Mouse (Mus musculus): ENCODE data around the gene Cfap61. TPM values are rescaled to one million over a fixed set of nuclear protein-coding genes. Genes with fewer than 3 reads are reported as not detected.

The Cfap61 gene
- polyA plus RNA-seq, 1 experiment from 2014 or later: 1.9 TPM

DNA sequence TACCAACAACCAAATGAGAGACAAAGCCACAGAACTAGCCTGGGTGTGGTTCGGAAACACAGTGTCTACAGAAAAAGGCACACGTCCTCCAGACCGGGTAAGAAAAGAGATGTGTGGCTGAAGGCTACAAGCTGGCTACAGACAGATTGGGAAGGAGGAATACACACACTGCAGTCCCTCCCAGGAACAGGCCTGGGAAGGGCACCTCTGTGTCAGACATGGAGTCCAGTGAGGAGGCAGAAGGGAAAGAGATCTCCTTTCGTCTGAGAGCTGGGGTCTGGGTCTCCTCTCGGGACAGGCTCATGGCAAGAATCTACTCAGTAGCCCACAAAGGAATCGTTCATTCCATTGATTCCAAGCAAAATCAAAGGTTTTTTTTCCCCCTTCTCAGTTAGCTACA is 170.8 kb downstream of the Cfap61 start:
- Histone ChIP-seq H3K4me1 (peaks cover 15% of the 10 kb centered on the region; the same call in 1 of the 2 replicates), H3K9ac (replicated peaks) (no peak overlapping the region), H3K4me2 (replicated peaks) (no peak overlapping the region), H3K9me3 (no peaks in the 10 kb centered on the region), H3K36me3 (no peaks in the 10 kb centered on the region), H3K27ac (replicated peaks) (no peak overlapping the region), H3K27me3 (no peaks in the 10 kb centered on the region; the same call in 1 of the 2 replicates), H3K4me3 (no peak overlapping the region)
- WGBS: 78% methylated on average over 6 of the region's 6 CpGs
- no peak for ATAC-seq (ENCODE audit: low FRiP score, low read depth)

- 90% methylated on average over 4 of the region's 4 CpGs for WGBS
- no peaks in the 10 kb centered on the region for H3K36me3 ChIP-seq
- H3K4me1 ChIP-seq: peaks cover 15% of the 10 kb centered on the region; the same call in 1 of the 2 replicates
- no peak overlapping the region for H3K4me2 ChIP-seq (replicated peaks)
- no peak overlapping the region for H3K27ac ChIP-seq (replicated peaks)
- no peaks in the 10 kb centered on the region for H3K9me3 ChIP-seq
- H3K9ac ChIP-seq (replicated peaks): no peak overlapping the region
- ATAC-seq (ENCODE audit: low FRiP score, low read depth): no peak
- no peak overlapping the region for H3K4me3 ChIP-seq
- H3K27me3 ChIP-seq: no peaks in the 10 kb centered on the region; the same call in 1 of the 2 replicates
Observed at GRCm38 (mm10) chr2:146107980-146108379, 173.4 kb downstream of the Cfap61 start.

DNA sequence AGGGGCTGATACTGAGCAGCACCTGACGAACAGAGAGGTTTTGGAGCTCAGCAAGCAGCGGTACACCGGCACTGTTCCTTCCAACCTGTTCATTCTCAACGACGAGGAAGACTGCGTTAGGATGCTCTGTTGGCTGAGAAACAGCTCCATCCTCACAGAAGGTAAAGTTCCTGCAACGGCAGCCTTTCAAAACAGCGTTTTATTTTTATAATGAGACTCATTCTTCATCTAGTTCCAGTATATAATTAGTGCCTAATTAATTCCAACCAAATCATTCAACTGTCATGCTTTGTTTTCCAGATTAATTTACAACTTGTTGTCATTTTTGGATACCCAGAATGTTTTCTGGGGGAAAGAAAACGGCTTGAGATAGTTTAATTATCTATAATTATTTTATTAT is 175.3 kb downstream of the Cfap61 start:
- ATAC-seq (ENCODE audit: low FRiP score, low read depth): no peak
- no peak overlapping the region for H3K4me3 ChIP-seq
- no peaks in the 10 kb centered on the region for H3K36me3 ChIP-seq
- no peaks in the 10 kb centered on the region; the same call in 1 of the 2 replicates for H3K27me3 ChIP-seq
- 84% methylated on average over 9 of the region's 9 CpGs for WGBS
- no peak overlapping the region for H3K9ac ChIP-seq (replicated peaks)
- no peaks in the 10 kb centered on the region for H3K9me3 ChIP-seq
- peaks cover 10% of the 10 kb centered on the region; the same call in 1 of the 2 replicates for H3K4me1 ChIP-seq
- no peak overlapping the region for H3K4me2 ChIP-seq (replicated peaks)
- no peak overlapping the region for H3K27ac ChIP-seq (replicated peaks)

GRCm38 (mm10) chr2:146116282-146116681 is 181.7 kb downstream of the Cfap61 start:
- WGBS: 89% methylated on average over 6 of the region's 6 CpGs
- Histone ChIP-seq H3K36me3 (no peaks in the 10 kb centered on the region), H3K27ac (replicated peaks) (no peak overlapping the region), H3K9ac (replicated peaks) (no peak overlapping the region), H3K9me3 (no peaks in the 10 kb centered on the region), H3K27me3 (no peaks in the 10 kb centered on the region), H3K4me2 (replicated peaks) (no peak overlapping the region), H3K4me3 (no peak overlapping the region), H3K4me1 (peaks cover 18% of the 10 kb centered on the region)
- ATAC-seq (ENCODE audit: low FRiP score, low read depth): no peak

DNA sequence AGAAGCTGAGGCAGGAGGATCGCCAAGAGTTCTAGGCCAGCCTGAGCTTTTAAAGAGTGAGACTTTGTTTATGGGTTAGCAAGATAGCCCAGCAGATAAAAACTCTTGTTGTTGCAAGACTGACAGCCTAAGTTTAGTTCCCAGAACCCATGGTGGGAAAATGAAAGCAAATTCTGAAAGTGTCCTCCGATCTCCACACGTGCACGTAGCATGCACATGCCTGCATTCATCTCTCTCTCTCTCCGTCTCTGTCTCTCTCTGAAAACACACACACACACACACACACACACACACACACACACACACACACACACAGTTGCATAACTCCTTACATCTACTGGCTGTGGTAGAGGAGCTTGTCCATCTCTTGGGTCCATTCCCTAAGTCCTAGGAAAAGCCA is 182.1 kb downstream of the Cfap61 start:
- Histone ChIP-seq H3K9ac (replicated peaks) (no peak overlapping the region), H3K36me3 (no peaks in the 10 kb centered on the region), H3K27ac (replicated peaks) (no peak overlapping the region), H3K9me3 (no peaks in the 10 kb centered on the region), H3K27me3 (no peaks in the 10 kb centered on the region), H3K4me1 (peaks cover 18% of the 10 kb centered on the region), H3K4me2 (replicated peaks) (no peak overlapping the region), H3K4me3 (no peak overlapping the region)
- WGBS: 94% methylated on average over 5 of the region's 5 CpGs
- ATAC-seq (ENCODE audit: low FRiP score, low read depth): no peak

- no peaks in the 10 kb centered on the region for H3K36me3 ChIP-seq
- no peaks in the 10 kb centered on the region; the same call in 1 of the 2 replicates for H3K27me3 ChIP-seq
- WGBS: 43% methylated on average over 17 of the region's 17 CpGs
- H3K4me3 ChIP-seq: no peak overlapping the region
- ATAC-seq (ENCODE audit: low FRiP score, low read depth): peak; percentile 47; the same call in 1 of the 2 replicates
- H3K27ac ChIP-seq (replicated peaks): no peak overlapping the region
- no peaks in the 10 kb centered on the region for H3K9me3 ChIP-seq
- peaks cover 17% of the 10 kb centered on the region for H3K4me1 ChIP-seq
- H3K4me2 ChIP-seq (replicated peaks): no peak overlapping the region
- no peak overlapping the region for H3K9ac ChIP-seq (replicated peaks)
Observed at GRCm38 (mm10) chr2:146117191-146117914, 182.8 kb downstream of the Cfap61 start.

DNA sequence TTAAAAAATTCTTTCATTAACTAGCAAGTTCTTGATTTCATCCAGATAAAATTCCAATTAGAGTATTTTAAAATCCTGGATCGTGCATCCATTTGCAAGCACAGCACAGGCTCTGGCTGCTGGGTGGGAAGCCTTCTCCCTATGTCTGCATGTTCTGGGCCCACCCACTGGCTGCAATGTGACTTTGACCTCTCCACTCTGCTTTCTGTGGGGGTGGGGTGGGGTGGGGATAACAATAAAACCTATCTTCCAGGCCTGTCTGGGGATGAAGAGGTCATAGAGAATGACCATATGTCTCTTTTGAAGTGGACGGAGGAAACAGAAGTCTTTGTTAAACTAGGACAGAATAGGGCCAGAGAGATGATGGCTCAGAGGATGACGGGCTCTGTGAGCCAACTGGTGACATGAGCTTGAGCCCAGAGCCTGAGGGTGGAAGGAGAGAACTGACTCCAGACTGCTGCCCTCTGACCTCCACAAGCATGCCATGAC is 183.4 kb downstream of the Cfap61 start:
- H3K4me1 ChIP-seq: peaks cover 14% of the 10 kb centered on the region
- H3K27ac ChIP-seq (replicated peaks): peak overlapping the region; percentile 7; the same call in 1 of the 2 replicates
- no peaks in the 10 kb centered on the region; the same call in 1 of the 2 replicates for H3K27me3 ChIP-seq
- ATAC-seq (ENCODE audit: low FRiP score, low read depth): peak; percentile 65; the same call in 1 of the 2 replicates
- no peaks in the 10 kb centered on the region for H3K36me3 ChIP-seq
- no peak overlapping the region for H3K4me2 ChIP-seq (replicated peaks)
- no peaks in the 10 kb centered on the region for H3K9me3 ChIP-seq
- H3K4me3 ChIP-seq: no peak overlapping the region
- 26% methylated on average over 3 of the region's 3 CpGs for WGBS
- no peak overlapping the region for H3K9ac ChIP-seq (replicated peaks)

- no peaks in the 10 kb centered on the region; the same call in 1 of the 2 replicates for H3K27me3 ChIP-seq
- ATAC-seq (ENCODE audit: low FRiP score, low read depth): no peak
- no peaks in the 10 kb centered on the region for H3K36me3 ChIP-seq
- H3K4me3 ChIP-seq: no peak overlapping the region
- H3K9me3 ChIP-seq: no peaks in the 10 kb centered on the region
- WGBS: 94% methylated on average over 7 of the region's 7 CpGs
- H3K9ac ChIP-seq (replicated peaks): no peak overlapping the region
- no peak overlapping the region for H3K27ac ChIP-seq (replicated peaks)
- H3K4me1 ChIP-seq: peaks cover 14% of the 10 kb centered on the region
- no peak overlapping the region for H3K4me2 ChIP-seq (replicated peaks)
Observed at GRCm38 (mm10) chr2:146121551-146121950, 187.0 kb downstream of the Cfap61 start.

GRCm38 (mm10) chr2:146125129-146125528 is 190.5 kb downstream of the Cfap61 start:
- no peak overlapping the region for H3K9ac ChIP-seq (replicated peaks)
- no peak overlapping the region for H3K4me2 ChIP-seq (replicated peaks)
- H3K4me1 ChIP-seq: peaks cover 6% of the 10 kb centered on the region; the same call in 1 of the 2 replicates
- whole genome bisulfite sequencing: 89% methylated on average over 2 of the region's 2 CpGs
- H3K36me3 ChIP-seq: no peaks in the 10 kb centered on the region
- ATAC-seq (ENCODE audit: low FRiP score, low read depth): no peak
- H3K27me3 ChIP-seq: no peaks in the 10 kb centered on the region; the same call in 1 of the 2 replicates
- H3K9me3 ChIP-seq: no peaks in the 10 kb centered on the region
- no peak overlapping the region for H3K27ac ChIP-seq (replicated peaks)
- H3K4me3 ChIP-seq: no peak overlapping the region

DNA sequence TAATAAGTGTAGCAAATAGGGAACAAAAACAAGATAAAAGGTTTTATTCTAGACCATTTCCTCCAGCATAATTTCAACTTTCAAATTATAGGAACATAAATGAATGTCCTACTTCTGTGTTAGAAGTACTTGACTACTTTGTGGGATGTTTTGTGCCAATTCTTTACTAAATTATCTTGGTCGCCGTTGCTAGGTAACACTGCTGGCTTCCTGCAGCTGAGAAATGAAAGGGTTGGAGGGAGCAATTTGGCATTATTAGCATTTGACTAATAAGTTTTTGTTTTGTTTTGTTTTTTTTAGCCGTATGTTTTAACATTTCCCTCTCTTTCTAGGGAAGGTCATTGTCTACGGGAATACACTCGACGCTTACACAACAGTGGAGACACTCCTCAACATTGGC is 194.0 kb downstream of the Cfap61 start:
- Histone ChIP-seq H3K9ac (replicated peaks) (no peak overlapping the region), H3K36me3 (no peaks in the 10 kb centered on the region), H3K4me1 (peaks cover 6% of the 10 kb centered on the region; the same call in 1 of the 2 replicates), H3K9me3 (no peaks in the 10 kb centered on the region), H3K4me3 (no peak overlapping the region), H3K27ac (replicated peaks) (no peak overlapping the region), H3K27me3 (no peaks in the 10 kb centered on the region), H3K4me2 (replicated peaks) (no peak overlapping the region)
- ATAC-seq (ENCODE audit: low FRiP score, low read depth): no peak
- WGBS: 68% methylated on average over 6 of the region's 6 CpGs

- no peak overlapping the region for H3K4me2 ChIP-seq (replicated peaks)
- H3K9ac ChIP-seq (replicated peaks): no peak overlapping the region
- no peak for ATAC-seq (ENCODE audit: low FRiP score, low read depth)
- H3K36me3 ChIP-seq: no peaks in the 10 kb centered on the region
- H3K4me1 ChIP-seq: peaks cover 6% of the 10 kb centered on the region; the same call in 1 of the 2 replicates
- H3K4me3 ChIP-seq: no peak overlapping the region
- WGBS: 94% methylated on average over 3 of the region's 3 CpGs
- no peak overlapping the region for H3K27ac ChIP-seq (replicated peaks)
- H3K9me3 ChIP-seq: 0 out of 2 replicates have a peak, but pooled peaks cover 3% of the 10 kb centered on the region
- no peaks in the 10 kb centered on the region for H3K27me3 ChIP-seq
Observed at GRCm38 (mm10) chr2:146130514-146130913, 195.9 kb downstream of the Cfap61 start.

DNA sequence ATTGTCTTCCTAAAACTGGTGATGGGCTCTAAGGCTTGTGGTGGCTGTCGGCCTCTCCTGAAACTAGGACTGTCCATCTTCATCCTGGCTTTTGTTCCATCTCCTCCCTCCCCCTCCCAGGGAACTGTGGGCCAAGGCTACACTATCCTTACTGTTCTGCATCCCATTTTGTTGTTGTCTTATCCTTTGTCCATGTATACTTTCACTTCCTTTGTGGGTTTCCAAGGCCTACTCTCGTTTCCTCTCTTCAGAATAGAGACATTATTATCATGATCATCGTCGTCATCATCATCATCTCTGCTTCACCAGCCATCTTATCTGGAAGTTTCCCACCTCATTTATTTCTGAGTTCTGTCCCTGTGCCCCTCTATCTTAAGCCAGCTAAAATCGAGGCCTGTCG is 199.7 kb downstream of the Cfap61 start:
- no peaks in the 10 kb centered on the region for H3K36me3 ChIP-seq
- no peak overlapping the region for H3K27ac ChIP-seq (replicated peaks)
- 0 out of 2 replicates have a peak, but pooled peaks cover 3% of the 10 kb centered on the region for H3K9me3 ChIP-seq
- no peak overlapping the region for H3K4me3 ChIP-seq
- WGBS: 90% methylated on average over 6 of the region's 6 CpGs
- no peaks in the 10 kb centered on the region for H3K27me3 ChIP-seq
- H3K4me2 ChIP-seq (replicated peaks): no peak overlapping the region
- ATAC-seq (ENCODE audit: low FRiP score, low read depth): no peak
- H3K9ac ChIP-seq (replicated peaks): no peak overlapping the region
- no peaks in the 10 kb centered on the region for H3K4me1 ChIP-seq
